Mouse (Mus musculus) olfactory bulb, adult 2 months (tissue): ENCODE results near the gene Dusp10.

Experiments used
- CTCF ChIP-seq: fragments of 200-500 bp; IDR thresholded peaks from 2 replicates; pipeline ENCODE4 v1.5.1; 2012; ENCODE audit warnings: low read depth, mild to moderate bottlenecking, low read length, moderate library complexity; ENCODE audit not compliant: insufficient read depth
- POLR2A ChIP-seq: fragments of 200-500 bp; IDR thresholded peaks from 2 replicates; pipeline ENCODE4 v1.6.1; 2012; ENCODE audit warnings: mild to moderate bottlenecking, low read depth, low read length, moderate library complexity; ENCODE audit not compliant: insufficient read depth

GRCm38 (mm10) chr1:184035346-184035903, 22.3 kb downstream of the Dusp10 start:
- TF ChIP-seq POLR2A (no peak), CTCF (no peak)
